Mouse (Mus musculus) stomach, embryonic 16.5 days (tissue): ENCODE measurements around the gene Dus4l. TPM values are rescaled to one million over a fixed set of nuclear protein-coding genes. Genes with fewer than 3 reads are reported as not detected.

Experiments
- ATAC-seq: fragments of 200-750 bp; cut with Nextera tagmentation; 2 replicates; pipeline ENCODE4 v1.8.0; 2017; ENCODE audit warnings: moderate number of reproducible peaks, moderate TSS enrichment; ENCODE audit not compliant: insufficient read depth, low FRiP score
- H3K27ac ChIP-seq: fragments of 300-500 bp; sonication (generic); 2 replicates; pipeline ENCODE4 v1.5.1; 2014; ENCODE audit warnings: low read length
- H3K27me3 ChIP-seq: fragments of 300-500 bp; sonication (generic); 2 replicates; pipeline ENCODE4 v1.6.1; 2014; ENCODE audit warnings: low read length, control low read depth, mixed read lengths; ENCODE audit not compliant: control insufficient read depth, insufficient read depth
- H3K36me3 ChIP-seq: fragments of 300-500 bp; sonication (generic); 2 replicates; pipeline ENCODE4 v1.6.1; 2014; ENCODE audit warnings: low read length; ENCODE audit not compliant: control insufficient read depth, insufficient read depth
- H3K4me1 ChIP-seq: fragments of 300-500 bp; sonication (generic); 2 replicates; pipeline ENCODE4 v1.6.1; 2014; ENCODE audit warnings: low read length, control low read depth, mixed read lengths; ENCODE audit not compliant: control insufficient read depth, insufficient read depth
- H3K4me2 ChIP-seq: fragments of 300-500 bp; sonication (generic); 2 replicates; pipeline ENCODE4 v1.6.1; 2014; ENCODE audit warnings: low read depth, low read length, mixed read lengths
- H3K4me3 ChIP-seq: fragments of 300-500 bp; sonication (generic); replicated peaks from 2 replicates; pipeline ENCODE4 v1.5.1; 2014; ENCODE audit warnings: mild to moderate bottlenecking, low read length
- H3K9ac ChIP-seq: fragments of 300-500 bp; sonication (generic); 2 replicates; pipeline ENCODE4 v1.6.1; 2014; ENCODE audit warnings: low read length
- H3K9me3 ChIP-seq: fragments of 300-500 bp; sonication (generic); replicated peaks from 2 replicates; pipeline ENCODE4 v1.6.1; 2016; ENCODE audit warnings: low read length, control low read depth; ENCODE audit not compliant: control insufficient read depth
- WGBS: fragments of 180-500 bp; shearing (Covaris S2); extraction: QIAGEN DNeasy Blood & Tissue Kit; methylation state at CpG from one replicate; pipeline ENCODE4 v1.1.7; 2014; 5-methylcytosine and 5-hydroxymethylcytosine counted together
- polyA plus RNA-seq: library from polyadenylated mRNA; unstranded; fragments of >200 nt; fragmentation: Nextera tagmentation; extraction: Ambion mirVana; gene quantifications from 2 replicates; pipeline ENCODE4 v1.2.1, GENCODE M21; 2015

Gene Dus4l
- 7.5 and 9.5 TPM in 2 replicates for polyA plus RNA-seq

- no peaks in the 10 kb centered on the region for H3K27me3 ChIP-seq
- under 1% methylated on average over 47 of the region's 47 CpGs for WGBS
- peak within 1 kb of the TSS; percentile 74 for H3K4me2 ChIP-seq
- no peaks in the 10 kb centered on the region for H3K9me3 ChIP-seq
- peak; percentile 97 for ATAC-seq
- no peaks in the 10 kb centered on the region for H3K36me3 ChIP-seq
- H3K27ac ChIP-seq, result peak within 1 kb of the TSS; percentile 86
- peaks cover 6% of the 10 kb centered on the region for H3K4me1 ChIP-seq
- peak within 1 kb of the TSS; percentile 85 for H3K9ac ChIP-seq
- H3K4me3 ChIP-seq, result peak within 1 kb of the TSS; percentile 73
Observed at GRCm38 (mm10) chr12:31654197-31654964, at the start of gene Dus4l, which contains the start of gene Cog5. TSS of gene Dus4l (minus strand) at chr12:31654826. TSS of gene Cog5 (plus strand) at chr12:31654869.

- H3K4me2 ChIP-seq, result no peak overlapping the region
- no peaks in the 10 kb centered on the region for H3K27me3 ChIP-seq
- no peak overlapping the region for H3K9ac ChIP-seq
- no peak overlapping the region for H3K27ac ChIP-seq
- WGBS, result 85% methylated on average over 6 of the region's 6 CpGs
- H3K36me3 ChIP-seq, result no peaks in the 10 kb centered on the region
- no peak for ATAC-seq
- no peaks in the 10 kb centered on the region for H3K4me1 ChIP-seq
- no peak overlapping the region for H3K4me3 ChIP-seq
- H3K9me3 ChIP-seq, result no peaks in the 10 kb centered on the region
Observed at GRCm38 (mm10) chr12:31703904-31704303, 49.3 kb upstream of the Dus4l start.

GRCm38 (mm10) chr12:31701411-31701810 lies 46.8 kb upstream of the Dus4l start:
- Histone ChIP-seq H3K4me2 (no peak overlapping the region), H3K27me3 (no peaks in the 10 kb centered on the region), H3K27ac (no peak overlapping the region), H3K4me1 (no peaks in the 10 kb centered on the region), H3K9ac (no peak overlapping the region), H3K36me3 (peaks cover 8% of the 10 kb centered on the region; the same call in 1 of the 2 replicates), H3K9me3 (0 out of 2 replicates have a peak, but pooled peaks cover 5% of the 10 kb centered on the region), H3K4me3 (no peak overlapping the region)
- no peak for ATAC-seq
- WGBS, result 64% methylated on average over 5 of the region's 5 CpGs

GRCm38 (mm10) chr12:31700623-31701347 lies 46.2 kb upstream of the Dus4l start:
- 58% methylated on average over 5 of the region's 5 CpGs for WGBS
- H3K9me3 ChIP-seq, result 0 out of 2 replicates have a peak, but pooled peaks cover 5% of the 10 kb centered on the region
- H3K9ac ChIP-seq, result no peak overlapping the region
- no peak overlapping the region for H3K4me3 ChIP-seq
- no peak overlapping the region for H3K4me2 ChIP-seq
- H3K27me3 ChIP-seq, result no peaks in the 10 kb centered on the region
- no peak for ATAC-seq
- H3K27ac ChIP-seq, result no peak overlapping the region
- H3K4me1 ChIP-seq, result no peaks in the 10 kb centered on the region
- peaks cover 8% of the 10 kb centered on the region; the same call in 1 of the 2 replicates for H3K36me3 ChIP-seq

- no peak for ATAC-seq
Observed at GRCm38 (mm10) chr12:31693278-31693677, 38.7 kb upstream of the Dus4l start.

GRCm38 (mm10) chr12:31686679-31687078 lies 32.1 kb upstream of the Dus4l start:
- Histone ChIP-seq H3K36me3 (no peaks in the 10 kb centered on the region), H3K27me3 (no peaks in the 10 kb centered on the region), H3K9me3 (no peaks in the 10 kb centered on the region), H3K4me3 (no peak overlapping the region), H3K4me2 (no peak overlapping the region), H3K27ac (no peak overlapping the region), H3K9ac (no peak overlapping the region), H3K4me1 (no peaks in the 10 kb centered on the region)
- ATAC-seq, result no peak
- 92% methylated on average over 3 of the region's 3 CpGs for WGBS

More at GRCm38 (mm10) chr12:31693278-31693677, 38.7 kb upstream of the Dus4l start:
- Histone ChIP-seq H3K9ac (no peak overlapping the region), H3K9me3 (0 out of 2 replicates have a peak, but pooled peaks cover 5% of the 10 kb centered on the region), H3K4me1 (no peaks in the 10 kb centered on the region), H3K27me3 (no peaks in the 10 kb centered on the region), H3K27ac (no peak overlapping the region), H3K36me3 (peaks cover 8% of the 10 kb centered on the region; the same call in 1 of the 2 replicates), H3K4me2 (no peak overlapping the region), H3K4me3 (no peak overlapping the region)
- WGBS, result 84% methylated on average over 1 of the region's 1 CpGs

- ATAC-seq, result no peak
- Histone ChIP-seq H3K4me1 (no peaks in the 10 kb centered on the region), H3K27ac (no peak overlapping the region), H3K9ac (no peak overlapping the region), H3K4me2 (no peak overlapping the region), H3K27me3 (no peaks in the 10 kb centered on the region), H3K4me3 (no peak overlapping the region), H3K9me3 (no peaks in the 10 kb centered on the region), H3K36me3 (peaks cover 8% of the 10 kb centered on the region; the same call in 1 of the 2 replicates)
- WGBS, result 65% methylated on average over 3 of the region's 3 CpGs
Observed at GRCm38 (mm10) chr12:31667187-31667586, 12.6 kb upstream of the Dus4l start.

GRCm38 (mm10) chr12:31665999-31666398 lies 11.4 kb upstream of the Dus4l start:
- no peak overlapping the region for H3K27ac ChIP-seq
- no peak overlapping the region for H3K9ac ChIP-seq
- WGBS, result 74% methylated on average over 6 of the region's 6 CpGs
- H3K4me2 ChIP-seq, result no peak overlapping the region
- H3K4me3 ChIP-seq, result no peak overlapping the region
- no peak for ATAC-seq
- peaks cover 11% of the 10 kb centered on the region; the same call in 1 of the 2 replicates for H3K36me3 ChIP-seq
- no peaks in the 10 kb centered on the region for H3K4me1 ChIP-seq
- no peaks in the 10 kb centered on the region for H3K9me3 ChIP-seq
- no peaks in the 10 kb centered on the region for H3K27me3 ChIP-seq

GRCm38 (mm10) chr12:31656841-31657240 lies 2.2 kb upstream of the Dus4l start:
- Histone ChIP-seq H3K27ac (no peak overlapping the region), H3K27me3 (no peaks in the 10 kb centered on the region), H3K36me3 (peaks cover under 1% of the 10 kb centered on the region; the same call in 1 of the 2 replicates), H3K4me1 (peaks cover 6% of the 10 kb centered on the region), H3K9me3 (no peaks in the 10 kb centered on the region), H3K4me2 (no peak overlapping the region), H3K9ac (no peak overlapping the region), H3K4me3 (no peak overlapping the region)
- no peak for ATAC-seq
- 92% methylated on average over 2 of the region's 2 CpGs for WGBS
